Mouse (Mus musculus) midbrain, embryonic 15.5 days (tissue): ENCODE results near the gene Tgfb3. TPM values are rescaled to one million over a fixed set of nuclear protein-coding genes. Genes with fewer than 3 reads are reported as not detected.
A peak's percentile ranks its signal among the peaks of the same experiment; 100 is the strongest.

ENCODE experiments used
- ATAC-seq: fragments of 200-750 bp; cut with Nextera tagmentation; replicated peaks from 2 replicates; pipeline ENCODE4 v1.8.0; 2017; ENCODE audit warnings: moderate TSS enrichment
- H3K27ac ChIP-seq: fragments of 300-500 bp; sonication (generic); 2 replicates; pipeline ENCODE4 v1.5.1; 2015; ENCODE audit warnings: mild to moderate bottlenecking, inconsistent platforms
- H3K27me3 ChIP-seq: fragments of 300-500 bp; sonication (generic); replicated peaks from 2 replicates; pipeline ENCODE4 v1.6.1; 2015; ENCODE audit warnings: inconsistent platforms
- H3K36me3 ChIP-seq: fragments of 300-500 bp; sonication (generic); replicated peaks from 2 replicates; pipeline ENCODE4 v1.6.1; 2015; ENCODE audit warnings: inconsistent platforms
- H3K4me1 ChIP-seq: fragments of 300-500 bp; sonication (generic); 2 replicates; pipeline ENCODE4 v1.6.1; 2015; ENCODE audit warnings: inconsistent platforms
- H3K4me2 ChIP-seq: fragments of 300-500 bp; sonication (generic); 2 replicates; pipeline ENCODE4 v1.6.1; 2015; ENCODE audit warnings: inconsistent platforms, mild to moderate bottlenecking, moderate library complexity
- H3K4me3 ChIP-seq: fragments of 300-500 bp; sonication (generic); 2 replicates; pipeline ENCODE4 v1.5.1; 2015; ENCODE audit warnings: mild to moderate bottlenecking, inconsistent platforms
- H3K9ac ChIP-seq: fragments of 300-500 bp; sonication (generic); 2 replicates; pipeline ENCODE4 v1.6.1; 2015; ENCODE audit warnings: mild to moderate bottlenecking, inconsistent platforms
- H3K9me3 ChIP-seq: fragments of 300-500 bp; sonication (generic); 2 replicates; pipeline ENCODE4 v1.6.1; 2016; ENCODE audit warnings: inconsistent platforms
- WGBS: fragments of 180-500 bp; shearing (Covaris S2); methylation state at CpG from one replicate; pipeline ENCODE4 v1.1.7; 2015; ENCODE audit warnings: mixed read lengths; 5-methylcytosine and 5-hydroxymethylcytosine counted together
- polyA plus RNA-seq: library from polyadenylated mRNA; unstranded; fragments of >200 nt; fragmentation: Nextera tagmentation; extraction: Ambion mirVana; gene quantifications from 2 replicates; pipeline ENCODE4 v1.2.1, GENCODE M21; 2015

Tgfb3 gene
- 3.5 and 4.7 TPM in 2 replicates for polyA plus RNA-seq

DNA sequence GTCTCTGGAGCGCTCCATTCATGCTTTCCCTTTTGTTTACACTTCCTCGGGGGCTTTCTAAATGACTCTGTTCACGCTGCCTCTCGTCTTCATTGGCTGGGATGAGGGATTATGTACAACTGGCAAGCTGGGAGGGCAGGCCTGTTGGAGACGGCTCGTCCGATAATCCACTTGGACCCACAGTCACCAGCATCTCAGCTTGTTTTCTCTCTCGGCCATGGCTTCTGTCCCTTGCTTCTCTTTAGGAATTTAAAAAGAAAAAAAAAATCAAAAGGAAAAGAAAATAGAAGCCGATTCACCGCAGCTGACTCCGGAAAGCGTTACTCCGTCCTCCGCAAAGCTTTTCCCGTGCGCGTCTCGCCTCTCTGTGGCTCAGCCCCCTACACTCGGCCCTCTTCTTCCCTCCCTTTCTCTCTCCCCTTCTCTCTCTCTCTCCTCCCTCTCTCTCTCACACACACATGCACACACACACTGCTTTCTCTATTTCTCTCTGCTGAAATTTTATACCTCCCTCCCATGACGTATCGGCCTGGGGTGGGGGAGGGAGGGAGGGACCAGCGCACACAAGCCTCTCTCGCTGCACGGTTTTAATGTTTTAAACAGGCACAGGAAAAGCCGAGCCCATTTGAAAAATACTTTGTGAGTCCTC is at the start of gene Tgfb3:
Gene Tgfb3, minus strand, starts transcription at position 489 of the 649 bp plus-strand sequence.
- H3K36me3 ChIP-seq, result no peaks in the 10 kb centered on the region
- H3K9ac ChIP-seq, result peak within 1 kb of the TSS; percentile 51

GRCm38 (mm10) chr12:86128122-86128521 is 49.3 kb upstream of the Tgfb3 start:
- Histone ChIP-seq H3K36me3 (no peaks in the 10 kb centered on the region), H3K4me1 (no peaks in the 10 kb centered on the region), H3K4me2 (no peak overlapping the region), H3K27ac (no peak overlapping the region), H3K4me3 (no peak overlapping the region), H3K27me3 (no peaks in the 10 kb centered on the region), H3K9ac (no peak overlapping the region), H3K9me3 (no peaks in the 10 kb centered on the region)
- ATAC-seq, result no peak
- WGBS, result 84% methylated on average over 6 of the region's 6 CpGs

More for the DNA sequence above, at the start of gene Tgfb3:
- under 1% methylated on average over 25 of the region's 25 CpGs for WGBS
- ATAC-seq, result peak; percentile 48
- peak within 1 kb of the TSS; percentile 52 for H3K4me3 ChIP-seq
- peaks cover 27% of the 10 kb centered on the region for H3K27me3 ChIP-seq
- no peaks in the 10 kb centered on the region for H3K9me3 ChIP-seq
- peak within 1 kb of the TSS; percentile 67 for H3K27ac ChIP-seq
- H3K4me2 ChIP-seq, result peak within 1 kb of the TSS; percentile 94
- peaks cover 40% of the 10 kb centered on the region for H3K4me1 ChIP-seq

DNA sequence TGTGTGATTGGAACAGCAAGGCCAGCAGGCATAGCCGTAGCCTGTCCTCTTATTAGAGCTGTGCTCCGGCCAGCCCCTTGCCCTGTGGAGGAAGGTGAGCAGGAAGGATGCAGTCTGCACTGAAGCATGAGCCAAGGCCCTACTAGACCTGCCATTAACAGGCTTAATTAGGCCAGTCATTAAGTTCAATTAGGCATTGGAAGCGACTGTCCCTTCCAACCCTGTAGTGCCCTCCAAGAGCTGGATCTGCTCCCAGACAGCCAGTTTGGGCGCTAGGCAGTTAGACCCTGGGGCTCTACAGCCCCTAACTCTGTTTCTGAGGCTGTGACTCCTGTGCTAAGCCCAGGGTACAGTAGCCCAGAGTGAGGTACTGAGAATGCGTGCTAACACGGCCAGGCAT is 45.2 kb upstream of the Tgfb3 start:
- Histone ChIP-seq H3K4me3 (no peak overlapping the region), H3K9me3 (no peaks in the 10 kb centered on the region), H3K27ac (no peak overlapping the region), H3K4me2 (no peak overlapping the region), H3K9ac (no peak overlapping the region), H3K36me3 (no peaks in the 10 kb centered on the region), H3K27me3 (no peaks in the 10 kb centered on the region), H3K4me1 (no peaks in the 10 kb centered on the region)
- WGBS, result 77% methylated on average over 6 of the region's 6 CpGs
- ATAC-seq, result no peak

GRCm38 (mm10) chr12:86116295-86116835 is 37.5 kb upstream of the Tgfb3 start:
- H3K36me3 ChIP-seq, result no peaks in the 10 kb centered on the region
- no peaks in the 10 kb centered on the region for H3K27me3 ChIP-seq
- 0 out of 2 replicates have a peak, but pooled peaks have one; percentile 30 for ATAC-seq
- 76% methylated on average over 15 of the region's 15 CpGs for WGBS
- 0 out of 2 replicates have a peak overlapping the region, but pooled peaks have one; percentile 12 for H3K9ac ChIP-seq
- H3K27ac ChIP-seq, result no peak overlapping the region
- H3K4me1 ChIP-seq, result peaks cover 8% of the 10 kb centered on the region; the same call in 1 of the 2 replicates
- no peak overlapping the region for H3K4me2 ChIP-seq
- H3K4me3 ChIP-seq, result no peak overlapping the region
- H3K9me3 ChIP-seq, result no peaks in the 10 kb centered on the region

- ATAC-seq, result no peak
- Histone ChIP-seq H3K4me3 (no peak overlapping the region), H3K4me2 (no peak overlapping the region), H3K9me3 (no peaks in the 10 kb centered on the region), H3K27ac (no peak overlapping the region), H3K4me1 (no peaks in the 10 kb centered on the region), H3K36me3 (no peaks in the 10 kb centered on the region), H3K9ac (no peak overlapping the region), H3K27me3 (no peaks in the 10 kb centered on the region)
- WGBS, result 91% methylated on average over 2 of the region's 2 CpGs
These were observed 31.8 kb upstream of the Tgfb3 start for GRCm38 (mm10) chr12:86110637-86111036.

DNA sequence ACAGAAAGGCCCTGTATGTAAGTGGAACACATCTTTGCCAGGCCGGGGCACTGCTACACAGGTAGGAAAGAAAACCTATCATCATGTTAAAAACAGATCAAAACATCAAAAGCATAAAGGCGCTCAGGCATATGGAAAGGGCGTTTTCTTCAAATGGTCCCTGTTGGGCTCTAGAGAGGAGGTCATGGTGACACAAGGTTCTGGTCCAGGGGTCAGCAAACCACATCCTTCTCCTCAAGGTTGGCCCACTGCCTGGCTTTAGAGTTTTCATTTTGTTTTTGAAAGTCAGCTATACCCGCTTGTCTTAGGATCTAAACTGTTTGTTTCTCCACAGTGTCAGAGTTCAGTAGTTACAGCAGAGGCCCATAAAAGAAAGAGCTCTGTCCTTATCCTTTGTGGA is 30.7 kb upstream of the Tgfb3 start:
- ATAC-seq, result no peak
- Histone ChIP-seq H3K27ac (no peak overlapping the region), H3K4me1 (no peaks in the 10 kb centered on the region), H3K4me2 (no peak overlapping the region), H3K27me3 (no peaks in the 10 kb centered on the region), H3K36me3 (no peaks in the 10 kb centered on the region), H3K9me3 (no peaks in the 10 kb centered on the region), H3K4me3 (no peak overlapping the region), H3K9ac (no peak overlapping the region)
- WGBS, result 86% methylated on average over 4 of the region's 4 CpGs

DNA sequence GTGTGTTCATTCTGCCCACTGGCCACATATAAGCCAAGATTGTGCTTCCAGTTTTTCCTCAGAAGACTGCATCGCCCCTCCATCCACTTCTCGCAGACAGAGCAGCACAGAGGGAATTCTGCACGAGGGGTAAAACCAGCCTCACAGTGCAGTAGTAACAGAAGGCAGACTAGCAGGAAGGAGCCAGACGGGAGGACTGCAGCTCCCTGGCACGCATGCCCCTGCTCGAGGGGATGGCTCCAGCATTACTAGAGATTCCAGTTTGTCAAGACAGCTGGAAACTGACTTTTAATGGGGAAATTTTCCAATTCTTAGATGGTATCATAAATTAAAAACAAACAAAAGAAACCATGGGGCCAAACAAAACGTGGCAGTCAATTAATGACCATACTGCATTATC is 28.8 kb upstream of the Tgfb3 start:
- Histone ChIP-seq H3K36me3 (no peaks in the 10 kb centered on the region), H3K4me2 (no peak overlapping the region), H3K9me3 (no peaks in the 10 kb centered on the region), H3K27me3 (no peaks in the 10 kb centered on the region), H3K4me1 (peaks cover 16% of the 10 kb centered on the region), H3K4me3 (no peak overlapping the region), H3K9ac (no peak overlapping the region), H3K27ac (no peak overlapping the region)
- no peak for ATAC-seq
- 85% methylated on average over 7 of the region's 7 CpGs for WGBS

GRCm38 (mm10) chr12:86106086-86106485 is 27.2 kb upstream of the Tgfb3 start:
- Histone ChIP-seq H3K27ac (no peak overlapping the region), H3K4me1 (peaks cover 17% of the 10 kb centered on the region), H3K4me3 (no peak overlapping the region), H3K9ac (no peak overlapping the region), H3K27me3 (no peaks in the 10 kb centered on the region), H3K36me3 (no peaks in the 10 kb centered on the region), H3K4me2 (no peak overlapping the region), H3K9me3 (no peaks in the 10 kb centered on the region)
- 90% methylated on average over 9 of the region's 9 CpGs for WGBS
- no peak for ATAC-seq

GRCm38 (mm10) chr12:86105546-86105945 is 26.7 kb upstream of the Tgfb3 start:
- Histone ChIP-seq H3K9ac (no peak overlapping the region), H3K4me3 (no peak overlapping the region), H3K27me3 (no peaks in the 10 kb centered on the region), H3K4me1 (peaks cover 17% of the 10 kb centered on the region), H3K4me2 (no peak overlapping the region), H3K27ac (no peak overlapping the region), H3K36me3 (no peaks in the 10 kb centered on the region), H3K9me3 (no peaks in the 10 kb centered on the region)
- ATAC-seq, result no peak
- WGBS, result 79% methylated on average over 7 of the region's 10 CpGs

DNA sequence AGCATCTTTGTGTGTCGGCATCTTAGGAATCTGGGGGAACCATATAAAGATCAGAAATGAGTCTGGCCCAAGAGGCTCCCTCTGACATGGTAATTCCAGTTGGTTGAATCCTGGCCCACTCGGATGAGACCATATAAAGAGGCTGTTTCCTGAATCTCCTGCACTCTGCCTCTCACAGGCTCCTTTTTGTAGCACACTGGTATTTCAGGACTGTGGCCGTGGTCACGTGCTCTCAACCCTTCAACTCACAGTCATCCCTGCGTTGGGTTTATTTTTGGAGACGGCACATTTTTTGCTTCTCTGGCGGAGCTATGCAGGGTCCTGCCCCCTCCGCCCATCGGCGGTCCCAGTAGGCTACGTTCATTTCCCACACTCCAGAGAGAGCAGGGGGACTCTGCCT is 25.5 kb upstream of the Tgfb3 start:
- no peak overlapping the region for H3K27ac ChIP-seq
- no peak overlapping the region for H3K9ac ChIP-seq
- H3K4me1 ChIP-seq, result peaks cover 17% of the 10 kb centered on the region
- H3K4me3 ChIP-seq, result no peak overlapping the region
- no peaks in the 10 kb centered on the region for H3K27me3 ChIP-seq
- WGBS, result 76% methylated on average over 11 of the region's 11 CpGs
- no peaks in the 10 kb centered on the region for H3K36me3 ChIP-seq
- H3K4me2 ChIP-seq, result no peak overlapping the region
- H3K9me3 ChIP-seq, result no peaks in the 10 kb centered on the region
- no peak for ATAC-seq

- Histone ChIP-seq H3K27ac (0 out of 2 replicates have a peak overlapping the region, but pooled peaks have one; percentile 26), H3K27me3 (no peaks in the 10 kb centered on the region), H3K4me1 (peaks cover 17% of the 10 kb centered on the region), H3K4me3 (no peak overlapping the region), H3K9me3 (no peaks in the 10 kb centered on the region), H3K9ac (no peak overlapping the region), H3K36me3 (no peaks in the 10 kb centered on the region), H3K4me2 (no peak overlapping the region)
- 0 out of 2 replicates have a peak, but pooled peaks have one; percentile 56 for ATAC-seq
- 28% methylated on average over 8 of the region's 8 CpGs for WGBS
These were observed 25.0 kb upstream of the Tgfb3 start for GRCm38 (mm10) chr12:86103852-86104251.

DNA sequence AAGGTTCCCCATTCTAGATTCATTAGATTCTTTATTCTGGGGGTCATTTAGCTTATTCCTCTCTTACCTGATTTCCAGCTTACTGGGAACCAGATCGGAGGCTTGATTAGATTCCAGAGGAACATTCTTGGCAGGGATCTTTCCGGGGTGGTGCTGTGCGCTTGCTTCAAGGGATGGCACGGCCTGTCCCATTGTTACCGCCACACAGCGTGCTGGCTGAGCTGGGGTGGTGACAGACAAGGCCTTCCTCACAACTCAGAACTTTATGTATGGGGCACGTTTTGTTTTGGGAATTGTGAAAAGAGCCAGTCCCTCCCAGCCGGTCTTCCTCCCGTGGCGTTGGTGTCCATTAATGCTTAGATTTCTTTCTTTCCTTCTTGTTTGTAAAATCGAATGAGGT is 24.6 kb upstream of the Tgfb3 start:
- Histone ChIP-seq H3K27ac (0 out of 2 replicates have a peak overlapping the region, but pooled peaks have one; percentile 26), H3K36me3 (no peaks in the 10 kb centered on the region), H3K4me1 (peaks cover 17% of the 10 kb centered on the region), H3K4me2 (no peak overlapping the region), H3K9ac (no peak overlapping the region), H3K9me3 (no peaks in the 10 kb centered on the region), H3K4me3 (no peak overlapping the region), H3K27me3 (no peaks in the 10 kb centered on the region)
- 21% methylated on average over 11 of the region's 11 CpGs for WGBS
- ATAC-seq, result no peak

- H3K9me3 ChIP-seq, result no peaks in the 10 kb centered on the region
- H3K4me3 ChIP-seq, result no peak overlapping the region
- 65% methylated on average over 8 of the region's 8 CpGs for WGBS
- no peak overlapping the region for H3K4me2 ChIP-seq
- no peaks in the 10 kb centered on the region for H3K36me3 ChIP-seq
- no peak for ATAC-seq
- no peak overlapping the region for H3K27ac ChIP-seq
- no peaks in the 10 kb centered on the region for H3K27me3 ChIP-seq
- H3K9ac ChIP-seq, result no peak overlapping the region
- peaks cover 17% of the 10 kb centered on the region for H3K4me1 ChIP-seq
These were observed 23.8 kb upstream of the Tgfb3 start for GRCm38 (mm10) chr12:86102686-86103085.
